Mouse (Mus musculus) heart, adult 2 months (tissue): Measurements from ENCODE around the gene Epha2. TPM values are rescaled to one million over a fixed set of nuclear protein-coding genes. Genes with fewer than 3 reads are reported as not detected.
A peak's percentile ranks its signal among the peaks of the same experiment; 100 is the strongest.

Experiments used
- DNase-seq, 2 experiments: peaks; one replicate each; pipeline ENCODE4 v3.0.0; 2021
- H3K27ac ChIP-seq: fragments of 200-600 bp; 2 replicates; pipeline ENCODE4 v1.8.1; 2022
- H3K27me3 ChIP-seq: fragments of 200-500 bp; 2 replicates; pipeline ENCODE4 v1.6.1; 2012; ENCODE audit warnings: mild to moderate bottlenecking, low read length, inconsistent platforms, mixed read lengths; ENCODE audit not compliant: control insufficient read depth, insufficient read depth
- H3K36me3 ChIP-seq: fragments of 200-500 bp; 2 replicates; pipeline ENCODE4 v1.6.1; 2012; ENCODE audit warnings: low read length, inconsistent platforms; ENCODE audit not compliant: control insufficient read depth, insufficient read depth
- H3K4me1 ChIP-seq: fragments of 200-500 bp; 2 replicates; pipeline ENCODE4 v1.6.1; 2011; ENCODE audit warnings: low read length; ENCODE audit not compliant: control insufficient read depth, insufficient read depth
- H3K4me3 ChIP-seq: fragments of 200-600 bp; 2 replicates; pipeline ENCODE4 v1.8.1; 2022
- H3K79me2 ChIP-seq: fragments of 200-500 bp; replicated peaks from 2 replicates; pipeline ENCODE4 v1.6.1; 2012; ENCODE audit warnings: mild to moderate bottlenecking, inconsistent platforms, low read length, moderate library complexity, mixed read lengths; ENCODE audit not compliant: control insufficient read depth, insufficient read depth
- H3K9ac ChIP-seq: fragments of 200-500 bp; 2 replicates; pipeline ENCODE4 v1.6.1; 2012; ENCODE audit warnings: low read depth, mild to moderate bottlenecking, control low read depth, inconsistent platforms, low read length, mixed read lengths
- CTCF ChIP-seq: fragments of 200-600 bp; IDR thresholded peaks from 2 replicates; pipeline ENCODE4 v1.8.1; 2022; ENCODE audit warnings: antibody characterized with exemption, mild to moderate bottlenecking, moderate library complexity
- EP300 ChIP-seq: fragments of 200-500 bp; IDR thresholded peaks from 2 replicates; pipeline ENCODE4 v1.6.1; 2011; ENCODE audit warnings: low read depth, low read length, control low read depth; ENCODE audit not compliant: insufficient read depth
- POLR2A ChIP-seq: fragments of 200-500 bp; IDR thresholded peaks from 2 replicates; pipeline ENCODE4 v1.6.1; 2011; ENCODE audit warnings: mild to moderate bottlenecking, low read depth, low read length, control low read depth; ENCODE audit not compliant: insufficient read depth
- WGBS: fragments of 180-500 bp; shearing (Covaris S2); methylation state at CpG from one replicate; pipeline ENCODE4 v1.1.7; 2018; 5-methylcytosine and 5-hydroxymethylcytosine counted together
- intact Hi-C: fragments of 180-260 bp; cut with DNase I; formaldehyde crosslinking; loops from one replicate; pipeline ENCODE4 v1.15.1; 2025
- polyA plus RNA-seq: library from polyadenylated mRNA; depleted of rRNA; stranded (reverse); fragments of >200 nt; gene quantifications from 2 replicates; pipeline ENCODE4 v1.2.3, GENCODE M21; 2012
- total RNA-seq, 2 experiments: library from RNA; stranded (reverse); gene quantifications; 2 replicates each; pipeline ENCODE4 v1.2.3; 2021

Gene Epha2
- total and polyA plus RNA-seq, 3 experiments = 5.5 to 7.7 (median 7.0) TPM

DNA sequence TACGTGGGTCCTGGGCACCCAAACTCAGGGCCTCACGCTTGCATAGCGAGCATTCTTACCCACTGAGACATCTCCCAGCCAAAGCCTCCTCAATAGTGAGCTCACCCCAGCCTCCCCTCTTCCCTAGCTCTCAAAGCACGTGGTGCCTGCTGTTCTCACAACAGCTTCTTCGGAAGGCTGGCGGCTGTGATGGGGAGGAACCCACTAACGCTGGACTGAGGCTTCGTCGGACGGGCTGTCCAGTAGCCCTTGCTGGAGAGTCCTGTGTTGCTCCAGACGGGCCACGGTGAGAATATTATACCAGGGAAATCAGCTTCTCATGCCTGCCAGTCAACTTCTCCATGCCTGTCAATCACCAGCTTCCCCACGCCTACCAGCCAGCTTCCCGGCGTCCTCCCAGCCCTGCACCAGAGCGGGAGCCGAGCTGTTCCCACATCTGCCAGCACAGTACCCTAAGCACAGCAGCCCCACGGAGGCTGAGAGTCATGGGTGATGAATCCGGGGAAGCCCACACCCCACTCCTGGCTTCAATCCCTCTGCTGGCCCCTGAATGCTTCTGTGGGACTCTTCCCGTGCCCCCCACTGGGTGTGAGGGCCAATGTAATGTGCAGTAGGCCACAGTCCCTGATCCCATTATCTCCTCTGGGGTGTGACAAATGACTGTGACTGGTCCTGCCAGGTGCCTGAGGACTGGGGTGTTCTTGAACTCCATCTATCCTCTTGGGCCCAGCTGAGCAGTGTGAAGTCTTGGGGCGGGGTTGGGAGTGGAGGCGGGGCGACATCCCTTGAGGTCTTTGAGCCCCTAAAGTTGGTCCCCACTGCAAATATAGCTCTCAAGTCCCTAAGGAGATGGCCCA, 26.3 kb upstream of the Epha2 start:
- 61% methylated on average over 23 of the region's 23 CpGs for WGBS
- no peak overlapping the region for H3K4me3 ChIP-seq
- TF ChIP-seq POLR2A (no peak), EP300 (no peak), CTCF (no peak)
- H3K36me3 ChIP-seq = no peaks in the 10 kb centered on the region
- H3K27ac ChIP-seq = no peak overlapping the region
- intact Hi-C loops = no loop called here
- no peaks in the 10 kb centered on the region for H3K27me3 ChIP-seq
- H3K79me2 ChIP-seq = no peaks in the 10 kb centered on the region
- DNase-seq = no peak
- H3K9ac ChIP-seq = no peak overlapping the region
- H3K4me1 ChIP-seq = peaks cover 15% of the 10 kb centered on the region

DNA sequence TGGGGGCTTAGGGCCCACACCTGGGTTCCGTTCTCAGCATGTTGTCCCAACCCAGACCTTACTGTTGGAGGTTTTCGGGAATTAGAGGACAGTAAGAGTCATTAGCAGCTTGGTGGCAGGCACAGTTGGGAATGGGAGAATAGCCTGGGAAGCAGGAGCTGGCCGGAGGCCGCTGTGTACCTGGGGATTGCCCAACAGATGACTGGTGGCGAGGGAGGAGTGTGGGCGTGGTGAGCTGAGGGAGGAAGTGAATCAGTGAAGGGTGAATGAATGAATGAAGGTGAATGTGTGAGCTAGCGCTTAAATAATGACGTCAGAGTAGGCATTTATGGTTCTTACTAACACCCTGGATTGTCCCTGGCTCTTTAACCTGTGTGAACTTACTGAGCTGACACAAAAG, 23.9 kb upstream of the Epha2 start:
- Histone ChIP-seq H3K4me3 (no peak overlapping the region), H3K27ac (peak overlapping the region; percentile 94), H3K9ac (no peak overlapping the region), H3K27me3 (no peaks in the 10 kb centered on the region), H3K4me1 (peaks cover 26% of the 10 kb centered on the region), H3K36me3 (no peaks in the 10 kb centered on the region), H3K79me2 (no peaks in the 10 kb centered on the region)
- WGBS = 89% methylated on average over 8 of the region's 8 CpGs
- TF ChIP-seq CTCF (no peak), EP300 (no peak), POLR2A (no peak)
- intact Hi-C loops = no loop called here
- no peak for DNase-seq

DNA sequence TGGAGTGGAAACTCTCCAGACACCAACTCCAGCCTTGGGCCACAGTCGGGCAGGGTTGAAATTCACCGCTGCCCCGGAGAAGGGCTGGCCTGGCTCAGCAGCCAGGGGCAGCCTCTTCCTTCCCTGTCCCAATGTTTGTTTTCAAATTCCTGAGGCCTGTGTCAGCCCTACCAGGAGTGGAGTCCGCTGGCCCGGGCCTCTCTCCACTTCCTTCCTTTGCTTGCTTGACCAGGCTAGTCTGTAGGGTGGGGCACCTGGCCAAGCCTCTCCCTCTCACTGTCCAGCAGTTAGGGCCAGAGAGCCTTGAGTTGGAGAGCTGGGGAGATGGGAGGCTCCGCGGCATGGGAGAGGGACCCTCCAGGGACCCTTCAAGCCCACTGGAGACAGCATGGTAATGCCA, 22.9 kb upstream of the Epha2 start:
- intact Hi-C loops = no loop called here
- H3K27ac ChIP-seq = peak overlapping the region; percentile 94
- no peaks in the 10 kb centered on the region for H3K36me3 ChIP-seq
- no peaks in the 10 kb centered on the region for H3K79me2 ChIP-seq
- peaks cover 23% of the 10 kb centered on the region for H3K4me1 ChIP-seq
- H3K4me3 ChIP-seq = peak overlapping the region; percentile 30; the same call in 1 of the 2 replicates
- TF ChIP-seq EP300 (peak; percentile 84), POLR2A (peak; percentile 90), CTCF (peak; percentile 54)
- peak; percentile 86 to 92 for DNase-seq
- H3K27me3 ChIP-seq = no peaks in the 10 kb centered on the region
- 15% methylated on average over 7 of the region's 7 CpGs for WGBS
- H3K9ac ChIP-seq = peak overlapping the region; percentile 46

DNA sequence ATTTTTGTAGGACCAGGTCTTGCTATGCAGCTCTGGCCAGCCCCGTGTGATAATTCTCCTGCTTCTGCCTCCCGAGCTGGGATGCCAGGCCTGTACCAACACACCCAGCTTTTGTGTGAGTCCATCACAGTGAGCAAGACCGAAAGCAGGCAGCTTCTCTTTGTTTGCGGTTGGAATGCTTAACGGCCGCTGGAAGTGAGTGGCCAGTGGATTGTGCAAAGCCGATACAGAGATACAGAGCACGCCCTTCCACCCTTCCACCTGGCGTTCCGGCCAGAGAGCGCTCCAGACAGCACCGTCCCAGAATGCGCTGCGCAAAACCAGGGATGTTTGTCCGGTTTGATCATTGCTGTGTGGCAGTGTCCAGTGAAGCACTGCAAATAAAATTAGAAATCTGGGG, 21.7 kb upstream of the Epha2 start:
- DNase-seq = peak; percentile 50 to 62
- WGBS = 62% methylated on average over 15 of the region's 15 CpGs
- Histone ChIP-seq H3K4me1 (peaks cover 24% of the 10 kb centered on the region), H3K36me3 (no peaks in the 10 kb centered on the region), H3K79me2 (no peaks in the 10 kb centered on the region), H3K4me3 (no peak overlapping the region), H3K9ac (peak overlapping the region; percentile 23; the same call in 1 of the 2 replicates), H3K27ac (peak overlapping the region; percentile 94), H3K27me3 (no peaks in the 10 kb centered on the region)
- intact Hi-C loops = loop anchor here (1.0 kb wide), 1 partner anchor 37 kb away; no protein-coding TSS in a partner anchor
- TF ChIP-seq POLR2A = no peak; the same call in 1 of the 2 replicates
- peak; percentile 21; the same call in 1 of the 2 replicates for TF ChIP-seq CTCF

DNA sequence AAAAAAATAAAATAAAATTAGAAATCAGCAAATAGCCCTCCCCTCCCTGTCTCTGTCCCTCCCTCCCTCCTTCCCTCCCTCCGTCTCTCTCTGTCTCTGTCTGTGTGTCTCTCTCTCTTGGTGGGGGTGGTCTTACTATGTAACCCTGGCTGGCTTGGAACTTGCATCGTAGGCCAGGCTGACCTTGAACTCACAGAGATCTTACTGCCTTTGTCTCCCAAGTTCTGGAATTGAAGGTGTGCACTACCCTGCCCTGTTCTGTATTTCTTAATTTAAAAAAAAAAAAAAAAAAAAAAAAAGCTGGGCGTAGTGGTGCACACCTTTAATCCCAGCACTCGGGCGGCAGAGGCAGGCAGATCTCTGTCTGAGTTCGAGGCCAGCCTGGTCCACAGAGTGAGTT, 21.3 kb upstream of the Epha2 start:
- intact Hi-C loops = loop anchor here (1.0 kb wide), 1 partner anchor 37 kb away; no protein-coding TSS in a partner anchor
- Histone ChIP-seq H3K4me1 (peaks cover 24% of the 10 kb centered on the region), H3K4me3 (no peak overlapping the region), H3K27ac (peak overlapping the region; percentile 94; the same call in 1 of the 2 replicates), H3K79me2 (no peaks in the 10 kb centered on the region), H3K27me3 (no peaks in the 10 kb centered on the region), H3K36me3 (no peaks in the 10 kb centered on the region), H3K9ac (no peak overlapping the region)
- TF ChIP-seq POLR2A = no peak
- TF ChIP-seq CTCF = no peak
- TF ChIP-seq EP300 = no peak
- WGBS = 90% methylated on average over 6 of the region's 6 CpGs
- no peak for DNase-seq

DNA sequence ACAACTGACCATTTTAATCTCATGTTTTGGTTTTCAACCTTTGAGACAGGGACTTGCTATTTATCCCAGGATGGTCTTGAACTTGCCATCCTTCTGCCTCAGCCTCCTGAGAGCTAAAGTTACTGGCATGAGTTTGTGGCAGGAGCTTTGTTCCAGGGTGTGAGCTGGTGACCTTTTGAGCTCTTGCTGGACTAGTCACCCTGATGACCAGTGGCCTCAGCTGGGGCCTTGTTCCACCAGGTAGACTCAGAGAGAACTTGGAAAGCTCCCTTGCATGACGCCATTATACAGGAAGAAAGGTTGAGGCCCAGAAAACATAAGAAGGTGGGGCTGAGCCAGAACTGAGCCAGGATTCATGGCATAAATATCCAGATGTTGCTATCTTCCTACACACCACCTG, 20.6 kb upstream of the Epha2 start:
- no peak for DNase-seq
- Histone ChIP-seq H3K4me3 (no peak overlapping the region), H3K4me1 (peaks cover 24% of the 10 kb centered on the region), H3K9ac (no peak overlapping the region), H3K79me2 (no peaks in the 10 kb centered on the region), H3K27ac (no peak overlapping the region), H3K36me3 (no peaks in the 10 kb centered on the region), H3K27me3 (no peaks in the 10 kb centered on the region)
- 78% methylated on average over 1 of the region's 1 CpGs for WGBS
- TF ChIP-seq EP300 = no peak
- no peak for TF ChIP-seq POLR2A
- TF ChIP-seq CTCF = no peak
- intact Hi-C loops = no loop called here
